Mouse (Mus musculus) fat pad, adult 2 months (tissue): ENCODE measurements at regions not wholly inside any gene's neighbourhood (a gene's known extent, or its start where the extent isn't known, plus 50 kb on each side); places are given as distances from the start of the nearest gene placed in this dataset.
A peak's percentile ranks its signal among the peaks of the same experiment; 100 is the strongest.
"Not testable (repeated sequence)": the region's sequence is repeated elsewhere in the genome, so short reads cannot be mapped to it uniquely, and the experiment has no call there.

ENCODE experiments used
- DNase-seq: peaks from one replicate; pipeline ENCODE4 v3.0.0-alpha.2; 2011; ENCODE audit warnings: low read depth, low spot score; ENCODE audit errors: extremely low read depth

GRCm38 (mm10) chr5:67487965-67488409, 59.9 kb upstream of the Bend4 start:
- DNase-seq = no peak

GRCm38 (mm10) chr5:67490709-67491108, 62.6 kb upstream of the Bend4 start:
- DNase-seq = not testable (repeated sequence)

- no peak for DNase-seq
Observed at GRCm38 (mm10) chr5:67492893-67493302, 64.8 kb upstream of the Bend4 start.

- no peak for DNase-seq
Observed at GRCm38 (mm10) chr5:67496710-67497109, 68.6 kb upstream of the Bend4 start.

GRCm38 (mm10) chr5:67520251-67520650, 87.4 kb upstream of the Shisa3 start:
- no peak for DNase-seq

- no peak for DNase-seq
Observed at GRCm38 (mm10) chr5:67521423-67521912, 86.2 kb upstream of the Shisa3 start.

GRCm38 (mm10) chr5:67530149-67530548, 77.5 kb upstream of the Shisa3 start:
- DNase-seq = no peak

- DNase-seq = no peak
Observed at GRCm38 (mm10) chr5:67530957-67531356, 76.7 kb upstream of the Shisa3 start.

GRCm38 (mm10) chr5:67532351-67532750, 75.3 kb upstream of the Shisa3 start:
- peak; percentile 34 for DNase-seq

GRCm38 (mm10) chr5:67532756-67533255, 74.9 kb upstream of the Shisa3 start:
- DNase-seq = peak; percentile 23

GRCm38 (mm10) chr5:67534056-67534455, 73.6 kb upstream of the Shisa3 start:
- DNase-seq = no peak

GRCm38 (mm10) chr5:67537990-67538389, 69.7 kb upstream of the Shisa3 start:
- DNase-seq = no peak

- DNase-seq = no peak
Observed at GRCm38 (mm10) chr5:67539591-67540238, 68.0 kb upstream of the Shisa3 start.

GRCm38 (mm10) chr5:67541867-67542266, 65.8 kb upstream of the Shisa3 start:
- no peak for DNase-seq

- DNase-seq = no peak
Observed at GRCm38 (mm10) chr5:67544028-67544589, 63.6 kb upstream of the Shisa3 start.

GRCm38 (mm10) chr5:67550257-67550656, 57.4 kb upstream of the Shisa3 start:
- DNase-seq = no peak

- DNase-seq = no peak
Observed at GRCm38 (mm10) chr5:67551668-67552390, 55.9 kb upstream of the Shisa3 start.

GRCm38 (mm10) chr5:67552865-67553264, 54.8 kb upstream of the Shisa3 start:
- no peak for DNase-seq
